Mouse (Mus musculus) left cerebral cortex, postnatal 25 days (tissue): ENCODE data around the gene Fpgs. TPM values are rescaled to one million over a fixed set of nuclear protein-coding genes. Genes with fewer than 3 reads are reported as not detected.
A peak's percentile ranks its signal among the peaks of the same experiment; 100 is the strongest.

Experiments used
- DNase-seq, 2 experiments: peaks; one replicate each; pipeline ENCODE4 v3.0.0; 2022; ENCODE audit warnings: low spot score in 2 of 2, mixed read lengths in 1 of 2
- intact Hi-C: fragments of 180-260 bp; cut with DNase I; formaldehyde crosslinking; loops from one replicate; pipeline ENCODE4 v1.15.1; 2025
- total RNA-seq, 2 experiments: library from RNA; stranded (reverse); gene quantifications; 2 replicates each; pipeline ENCODE4 v1.2.3; 2021

Fpgs gene
- 1 to 10 TPM; 7.1 to 9.4 TPM for total RNA-seq

DNA sequence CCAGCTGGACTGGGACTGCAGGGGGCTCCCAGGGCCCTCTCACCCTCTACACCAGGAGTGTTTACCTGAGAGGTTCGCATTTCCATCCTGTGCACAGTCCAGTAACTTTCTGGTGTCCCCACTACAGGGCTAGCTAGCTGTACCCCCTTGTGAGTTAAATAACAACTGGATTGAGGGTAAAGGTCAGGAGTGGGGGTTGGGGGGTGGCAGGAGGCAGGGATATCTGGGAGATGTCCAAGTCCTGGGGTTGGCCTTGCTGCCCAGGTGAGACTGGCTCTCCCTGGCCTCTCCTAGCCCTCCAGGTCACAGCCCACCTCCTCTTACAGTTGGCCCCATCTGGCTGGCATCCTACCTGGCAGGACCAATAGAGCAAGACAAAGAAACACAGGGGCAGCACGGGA, at the start of gene Fpgs:
TSS of gene Fpgs (minus strand) at position 125 of the 401 bp plus-strand sequence.
- intact Hi-C loops = no loop called here
- no peak for DNase-seq

DNA sequence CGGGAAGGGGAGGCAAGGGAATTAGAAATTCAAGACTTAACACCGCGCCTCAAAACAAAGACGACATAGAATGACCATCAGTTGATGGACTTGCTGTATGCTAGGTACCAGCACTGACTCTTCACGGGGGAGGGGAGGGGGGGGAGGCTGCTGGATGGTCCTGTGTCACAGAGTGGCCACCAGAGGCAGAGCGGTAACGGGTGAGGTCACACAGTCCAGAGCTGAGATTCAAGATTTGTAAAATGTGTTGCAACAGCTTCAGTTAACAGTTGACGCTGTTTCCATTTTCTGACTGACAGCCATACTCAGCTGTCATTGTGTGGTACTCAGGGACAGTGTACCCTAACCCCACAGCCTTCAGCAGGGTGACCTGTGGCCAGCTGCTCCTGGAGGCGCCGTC, 48.2 kb upstream of the Fpgs start:
- no peak for DNase-seq
- intact Hi-C loops = no loop called here

GRCm38 (mm10) chr2:32751665-32752033, 47.7 kb upstream of the Fpgs start:
- intact Hi-C loops = no loop called here
- no peak for DNase-seq

DNA sequence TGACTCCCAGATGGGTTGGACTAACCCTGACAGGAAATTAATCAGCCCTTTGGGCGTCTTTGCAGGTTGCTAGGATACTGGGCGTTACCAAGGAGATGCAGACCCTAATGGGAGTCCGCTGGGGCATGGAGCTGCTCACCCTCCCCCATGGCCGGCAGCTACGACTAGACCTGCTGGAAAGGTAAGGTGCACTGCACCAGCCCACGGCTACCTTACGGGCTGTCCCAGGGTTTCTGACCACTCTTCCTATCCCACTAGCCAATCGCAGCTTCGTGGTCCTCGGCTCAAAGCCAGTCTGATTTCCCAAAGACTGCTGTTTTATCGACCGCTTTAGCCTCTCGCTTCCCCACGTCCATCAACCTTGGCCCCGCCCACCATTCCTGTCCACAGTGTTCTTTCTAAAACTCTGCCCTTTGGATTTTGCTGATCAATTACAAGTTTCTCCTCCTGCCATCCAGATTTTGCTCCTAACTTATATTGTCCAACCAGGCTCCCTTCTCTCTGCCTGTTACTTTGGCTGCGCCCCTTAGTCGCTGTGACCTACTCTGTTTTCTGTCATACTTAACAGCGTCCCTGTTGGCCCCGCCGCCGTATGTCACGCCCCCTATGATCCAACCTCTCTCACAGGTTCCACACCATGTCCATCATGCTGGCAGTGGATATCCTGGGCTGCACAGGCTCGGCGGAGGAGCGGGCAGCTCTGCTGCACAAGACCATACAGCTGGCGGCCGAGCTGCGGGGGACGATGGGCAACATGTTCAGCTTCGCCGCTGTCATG, 47.1 kb upstream of the Fpgs start:
- intact Hi-C loops = no loop called here
- DNase-seq = no peak

GRCm38 (mm10) chr2:32750199-32750598, 46.3 kb upstream of the Fpgs start:
- intact Hi-C loops = no loop called here
- no peak for DNase-seq

DNA sequence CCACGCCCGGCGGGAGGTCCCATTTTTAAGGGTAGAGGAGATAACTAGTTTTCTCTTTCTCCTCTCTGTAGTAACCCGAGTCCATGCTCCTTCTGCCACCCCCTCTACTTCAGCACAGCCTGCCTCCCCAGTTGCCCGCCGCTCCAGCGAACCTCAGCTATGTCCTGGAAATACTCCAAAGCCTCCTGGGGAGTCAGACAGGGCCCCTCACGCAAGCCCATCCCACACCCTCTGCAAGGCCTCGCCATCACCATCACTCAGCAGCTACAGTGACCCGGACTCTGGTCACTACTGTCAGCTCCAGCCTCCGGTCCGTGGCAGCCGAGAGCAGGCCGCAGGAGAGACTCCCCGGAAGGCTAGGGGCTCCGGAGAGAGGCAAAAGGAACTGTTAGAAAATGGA, 45.1 kb upstream of the Fpgs start:
- no peak for DNase-seq
- intact Hi-C loops = no loop called here

DNA sequence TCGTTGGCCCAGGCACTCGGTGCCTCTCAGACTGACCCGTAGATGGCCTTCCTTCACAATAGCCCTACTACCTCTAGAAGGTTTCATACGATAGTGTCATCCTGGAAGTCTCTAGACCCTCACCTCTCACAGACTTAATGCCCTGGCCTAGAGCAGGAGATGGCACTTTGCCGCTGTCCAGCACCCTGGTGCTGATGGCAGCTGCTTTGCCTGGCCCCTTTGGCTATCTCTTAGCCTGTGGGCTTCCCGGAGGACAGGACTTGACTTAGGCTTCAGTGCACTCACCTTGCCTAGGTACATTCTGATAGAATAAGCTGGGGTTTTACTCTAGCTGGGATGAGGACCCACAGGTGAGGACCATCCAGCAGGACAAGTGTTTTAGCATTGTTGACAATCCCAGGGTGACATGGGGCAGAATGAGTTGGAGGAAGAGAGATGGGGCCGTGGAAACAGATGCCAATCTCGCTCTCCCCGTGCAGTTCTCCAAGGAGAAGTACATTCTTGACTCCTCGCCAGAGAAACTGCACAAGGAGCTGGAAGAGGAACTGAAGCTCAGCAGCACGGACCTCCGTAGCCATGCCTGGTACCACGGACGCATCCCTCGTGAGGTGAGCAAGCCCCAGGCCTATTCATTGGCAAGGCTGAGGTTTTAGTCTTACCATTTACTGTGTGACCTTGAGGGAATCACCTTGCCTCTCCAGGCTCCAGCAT, 40.5 kb upstream of the Fpgs start:
- no peak for DNase-seq
- intact Hi-C loops = no loop called here

DNA sequence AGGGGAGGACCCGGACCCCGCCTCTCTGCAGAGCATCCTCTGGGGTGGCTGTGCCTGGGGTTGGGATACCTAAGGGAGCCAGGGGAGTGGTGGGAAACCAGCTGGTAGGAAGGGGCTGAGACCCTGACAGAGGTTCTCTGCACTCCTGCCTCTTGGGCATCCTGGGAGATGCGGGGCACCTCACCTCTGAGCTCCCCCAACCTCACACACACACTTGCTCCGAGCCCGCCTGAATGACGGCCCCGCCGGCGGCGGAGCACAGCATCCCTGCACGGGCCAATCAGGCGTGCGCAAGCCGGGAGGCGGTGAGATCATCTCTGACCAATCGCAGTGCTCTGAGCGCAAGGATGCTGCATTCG, 38.2 kb upstream of the Fpgs start:
- intact Hi-C loops = no loop called here
- peak; percentile 88 to 92 for DNase-seq

DNA sequence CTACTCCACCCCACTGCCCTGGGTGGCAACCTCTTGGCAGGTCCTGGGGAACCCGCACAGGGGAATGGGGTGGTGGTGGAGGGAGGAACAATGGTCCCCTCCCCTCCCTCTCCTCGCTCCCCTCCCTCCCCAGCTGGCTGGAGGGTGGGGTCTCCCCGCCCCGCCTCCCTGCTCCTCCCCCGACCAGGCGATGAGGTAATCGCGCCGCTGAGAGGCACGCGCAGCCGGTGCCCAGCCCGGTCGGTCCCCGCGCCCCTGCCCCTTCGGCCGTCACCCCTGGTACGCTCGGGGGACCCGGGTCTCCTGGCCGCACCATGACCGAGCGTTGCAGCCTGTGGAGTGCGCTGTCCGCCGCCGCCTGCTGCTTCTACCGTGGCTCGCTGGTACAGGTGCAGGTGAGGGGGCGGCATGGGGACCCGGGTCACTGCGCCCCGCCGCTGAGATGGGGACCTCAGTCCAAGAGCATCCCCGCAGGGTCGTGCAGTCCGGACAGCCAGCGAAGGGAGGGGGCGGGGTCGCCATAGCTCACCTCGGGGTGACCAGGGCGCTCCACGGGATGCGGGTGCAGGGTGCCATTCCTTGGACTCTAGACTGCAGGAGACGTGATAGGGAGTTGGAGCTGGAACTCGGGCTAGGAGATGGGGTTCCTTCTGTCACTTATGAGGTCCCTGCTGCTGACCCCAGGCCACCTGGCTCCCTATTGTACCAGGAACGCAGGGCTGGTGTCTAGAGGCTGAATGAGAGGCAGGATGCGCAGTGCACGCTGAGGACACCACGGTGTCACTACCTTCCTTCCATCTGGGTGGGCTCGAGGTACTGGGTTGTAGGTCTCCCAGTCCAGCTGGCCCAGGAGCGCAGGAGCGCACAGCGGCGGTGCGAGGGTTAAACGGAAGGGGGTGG, 37.6 kb upstream of the Fpgs start:
- DNase-seq = peak; percentile 65
- intact Hi-C loops = loop anchor here (1.0 kb wide), 1 partner anchor 28 kb away; the partner anchor contains the start of gene Cdk9

DNA sequence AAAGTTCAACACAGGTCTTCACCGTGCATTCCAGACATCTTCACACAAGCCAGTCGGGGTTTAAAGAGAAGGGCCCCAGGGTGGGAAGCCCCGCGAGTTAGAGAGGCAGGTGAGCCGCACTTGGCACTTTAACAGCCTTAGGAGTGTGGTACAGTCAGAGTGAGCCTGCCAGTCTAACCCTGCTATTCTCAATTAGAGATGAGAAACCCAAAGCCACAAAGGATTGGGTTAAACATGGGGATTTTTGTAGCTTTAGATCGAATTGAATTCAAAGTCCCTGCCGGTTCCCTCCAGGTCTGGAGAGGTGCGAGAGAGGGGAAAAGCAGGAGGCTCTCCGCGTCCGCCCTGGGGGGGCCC, 36.9 kb upstream of the Fpgs start, which contains the start of gene 6330409D20Rik:
TSS of gene 6330409D20Rik (minus strand) at position 101 of the 357 bp plus-strand sequence.
- DNase-seq = no peak

GRCm38 (mm10) chr2:32739311-32739710, 35.4 kb upstream of the Fpgs start:
- no peak for DNase-seq
- intact Hi-C loops = no loop called here

More for the DNA sequence above, 36.9 kb upstream of the Fpgs start, which contains the start of gene 6330409D20Rik:
- intact Hi-C loops = loop anchor here (1.0 kb wide), 1 partner anchor 28 kb away; the partner anchor contains the start of gene Cdk9

- no peak for DNase-seq
- intact Hi-C loops = no loop called here
Observed at GRCm38 (mm10) chr2:32737008-32737407, 33.1 kb upstream of the Fpgs start.

- intact Hi-C loops = no loop called here
Observed at GRCm38 (mm10) chr2:32736306-32736829, 32.4 kb upstream of the Fpgs start.

GRCm38 (mm10) chr2:32734933-32735332, 31.0 kb upstream of the Fpgs start:
- DNase-seq = no peak
- intact Hi-C loops = no loop called here

More at GRCm38 (mm10) chr2:32736306-32736829, 32.4 kb upstream of the Fpgs start:
- no peak for DNase-seq

GRCm38 (mm10) chr2:32734480-32734879, 30.5 kb upstream of the Fpgs start:
- intact Hi-C loops = no loop called here
- DNase-seq = no peak

- intact Hi-C loops = no loop called here
- DNase-seq = no peak
Observed at GRCm38 (mm10) chr2:32732695-32733094, 28.8 kb upstream of the Fpgs start.

- no peak for DNase-seq
- intact Hi-C loops = no loop called here
Observed at GRCm38 (mm10) chr2:32731911-32732310, 28.0 kb upstream of the Fpgs start.

DNA sequence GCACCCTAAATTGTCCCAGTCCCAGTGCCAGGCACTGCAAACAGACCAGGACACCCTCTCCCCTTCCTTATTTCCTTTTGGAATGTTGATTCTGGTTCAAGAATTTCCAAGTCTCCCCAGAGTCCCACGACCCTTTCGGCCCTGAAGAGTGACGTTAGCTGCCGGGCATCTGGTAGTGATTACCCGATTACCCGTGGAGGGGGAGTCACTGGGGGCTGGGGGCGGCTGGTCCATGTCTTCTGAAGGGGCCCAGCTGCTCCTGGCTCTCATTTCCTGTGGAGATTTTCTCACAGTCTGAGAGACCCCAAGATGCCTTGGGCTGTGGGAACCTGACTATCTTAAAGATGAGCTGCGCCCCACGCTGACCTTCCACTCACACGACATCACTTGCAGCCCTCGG, 26.9 kb upstream of the Fpgs start:
- DNase-seq = no peak
- intact Hi-C loops = no loop called here

GRCm38 (mm10) chr2:32729547-32729946, 25.6 kb upstream of the Fpgs start:
- no peak for DNase-seq
- intact Hi-C loops = no loop called here

GRCm38 (mm10) chr2:32728463-32728862, 24.5 kb upstream of the Fpgs start:
- DNase-seq = no peak
- intact Hi-C loops = no loop called here
